Mouse (Mus musculus) ES-E14 (cell line): ENCODE data around the gene Nr1h4. TPM values are rescaled to one million over a fixed set of nuclear protein-coding genes. Genes with fewer than 3 reads are reported as not detected.
A peak's percentile ranks its signal among the peaks of the same experiment; 100 is the strongest.

Experiments used
- DNase-seq: peaks from one replicate; pipeline ENCODE4 v3.0.0-alpha.2; 2013; ENCODE audit warnings: low read depth, low spot score
- H3K27ac ChIP-seq: 2 replicates; pipeline ENCODE4 v1.5.1; 2012; ENCODE audit warnings: low read depth, mild to moderate bottlenecking, low read length, moderate library complexity, mixed read lengths; ENCODE audit not compliant: poor library complexity, insufficient read depth, severe bottlenecking
- H3K36me3 ChIP-seq: 2 replicates; pipeline ENCODE4 v1.6.1; 2012; ENCODE audit warnings: mild to moderate bottlenecking, low read length, moderate library complexity, mixed read lengths; ENCODE audit not compliant: control insufficient read depth, poor library complexity, insufficient read depth, severe bottlenecking
- H3K4me1 ChIP-seq, 2 experiments: fragments of 150-350 bp in 1 of 2; sonication (generic) in 1 of 2; 2 replicates each; pipeline ENCODE4 v1.6.1; 2012; ENCODE audit warnings: low read length in 2 of 2, mild to moderate bottlenecking in 1 of 2, mixed read lengths in 1 of 2; ENCODE audit not compliant: control insufficient read depth in 2 of 2, insufficient read depth in 2 of 2, poor library complexity in 1 of 2
- H3K4me3 ChIP-seq, 2 experiments: fragments of 150-350 bp in 1 of 2; sonication (generic) in 1 of 2; 2 replicates each; pipeline ENCODE4 v1.5.1; 2012; ENCODE audit warnings: low read length in 2 of 2, low read depth in 1 of 2, mild to moderate bottlenecking in 1 of 2, mixed read lengths in 1 of 2; ENCODE audit not compliant: insufficient read depth in 1 of 2, poor library complexity in 1 of 2, severe bottlenecking in 1 of 2
- H3K9ac ChIP-seq: 2 replicates; pipeline ENCODE4 v1.6.1; 2012; ENCODE audit warnings: low read depth, mild to moderate bottlenecking, low read length, mixed read lengths; ENCODE audit not compliant: poor library complexity, insufficient read depth, severe bottlenecking
- H3K9me3 ChIP-seq: fragments of 150-350 bp; sonication (generic); 2 replicates; pipeline ENCODE4 v1.6.1; 2012; ENCODE audit warnings: low read depth, mild to moderate bottlenecking, low read length; ENCODE audit not compliant: control insufficient read depth, insufficient read depth
- CHD2 ChIP-seq: IDR thresholded peaks from 2 replicates; pipeline ENCODE4 v1.6.1; 2014; ENCODE audit warnings: mild to moderate bottlenecking, low read depth, low read length, inconsistent platforms
- HCFC1 ChIP-seq: IDR thresholded peaks from 2 replicates; pipeline ENCODE4 v1.6.1; 2012; ENCODE audit warnings: low read length, inconsistent platforms, borderline replicate concordance; ENCODE audit not compliant: insufficient read depth
- MAFK ChIP-seq: IDR thresholded peaks from 2 replicates; pipeline ENCODE4 v1.6.1; 2014; ENCODE audit warnings: mild to moderate bottlenecking, low read depth, low read length, inconsistent platforms; ENCODE audit not compliant: insufficient read depth
- ZC3H11A ChIP-seq: IDR thresholded peaks from 2 replicates; pipeline ENCODE4 v1.6.1; 2012; ENCODE audit warnings: low read depth, mild to moderate bottlenecking, inconsistent platforms, low read length, borderline replicate concordance
- ZNF384 ChIP-seq: IDR thresholded peaks from 2 replicates; pipeline ENCODE4 v1.6.1; 2012; ENCODE audit warnings: low read depth, low read length, inconsistent platforms
- in situ Hi-C, 2 experiments: fragments of 600-800 bp; cut with MboI; formaldehyde crosslinking; loops; one replicate each; pipeline ENCODE4 v1.15.1; 2025; ENCODE audit warnings: low sequenced_read_pairs in 2 of 2, inconsistent platforms in 1 of 2; ENCODE audit not compliant: unreplicated experiment in 2 of 2
- total RNA-seq: library from RNA; depleted of rRNA; stranded (reverse); fragments of 300-350 nt; gene quantifications from 2 replicates; pipeline ENCODE4 v1.2.3, GENCODE M21; 2012

Gene Nr1h4
- total RNA-seq, 1 experiment = not detected

- Histone ChIP-seq H3K36me3 (no peaks in the 10 kb centered on the region), H3K9ac (peak within 1 kb of the TSS; percentile 76), H3K4me3 (peak within 1 kb of the TSS; percentile 86 to 99), H3K9me3 (no peaks in the 10 kb centered on the region), H3K27ac (peak within 1 kb of the TSS; percentile 35), H3K4me1 (peaks cover 3% of the 10 kb centered on the region in 2 experiments; a peak in 2 of 4 replicates)
- no peak for TF ChIP-seq ZNF384
- TF ChIP-seq MAFK = no peak
- no peak; the same call in 1 of the 2 replicates for TF ChIP-seq HCFC1
- TF ChIP-seq CHD2 = peak; percentile 88
- TF ChIP-seq ZC3H11A = no peak
- peak; percentile 85 for DNase-seq
- in situ Hi-C loops = no loop called here
These were observed 89.7 kb downstream of the Nr1h4 start, which contains the start of gene Gas2l3 for GRCm38 (mm10) chr10:89443623-89444151. TSS of gene Gas2l3 (minus strand) at chr10:89443967.

DNA sequence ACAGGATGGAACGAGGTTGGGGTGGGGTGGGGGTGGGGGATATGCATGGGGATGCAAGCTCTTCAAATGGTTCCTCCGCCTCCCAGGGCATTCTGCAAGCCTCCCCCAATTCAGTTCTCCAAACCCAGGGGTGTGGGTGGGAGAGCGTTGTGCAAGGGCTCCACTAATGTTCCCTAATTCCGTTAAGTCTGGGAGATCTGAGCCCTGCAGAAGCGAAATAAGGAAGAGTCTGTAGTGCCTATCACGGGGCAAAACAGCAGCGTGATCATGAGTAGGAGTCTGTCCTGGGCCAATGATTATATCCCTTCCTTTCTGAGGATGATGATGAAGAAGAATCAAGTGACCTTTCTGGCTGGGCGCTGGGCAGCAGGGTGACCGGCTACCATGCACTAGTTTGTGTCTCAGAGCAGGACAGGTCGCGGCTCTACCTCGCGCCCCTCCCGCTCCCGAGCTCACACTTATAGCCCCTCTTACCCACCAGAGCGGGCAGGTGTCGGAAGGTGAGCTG is 90.2 kb downstream of the Nr1h4 start:
- Histone ChIP-seq H3K9me3 (no peaks in the 10 kb centered on the region), H3K4me3 (peak overlapping the region; percentile 86 to 99), H3K36me3 (no peaks in the 10 kb centered on the region), H3K9ac (peak overlapping the region; percentile 76), H3K4me1 (peaks cover 3% of the 10 kb centered on the region in 2 experiments; a peak in 2 of 4 replicates), H3K27ac (peak overlapping the region; percentile 29; the same call in 1 of the 2 replicates)
- TF ChIP-seq CHD2 = no peak
- no peak for TF ChIP-seq ZC3H11A
- no peak for TF ChIP-seq HCFC1
- TF ChIP-seq ZNF384 = no peak
- TF ChIP-seq MAFK = no peak
- in situ Hi-C loops = no loop called here
- DNase-seq = no peak

GRCm38 (mm10) chr10:89442640-89443039 is 90.7 kb downstream of the Nr1h4 start:
- no peak overlapping the region for H3K27ac ChIP-seq
- H3K4me3 ChIP-seq = peak overlapping the region; percentile 86 to 99
- in situ Hi-C loops = no loop called here
- TF ChIP-seq MAFK (peak; percentile 47; the same call in 1 of the 2 replicates), CHD2 (no peak)
- no peaks in the 10 kb centered on the region for H3K9me3 ChIP-seq
- peaks cover 3% of the 10 kb centered on the region in 2 experiments; a peak in 2 of 4 replicates for H3K4me1 ChIP-seq
- no peaks in the 10 kb centered on the region; the same call in 1 of the 2 replicates for H3K36me3 ChIP-seq
- H3K9ac ChIP-seq = no peak overlapping the region
- DNase-seq = no peak

DNA sequence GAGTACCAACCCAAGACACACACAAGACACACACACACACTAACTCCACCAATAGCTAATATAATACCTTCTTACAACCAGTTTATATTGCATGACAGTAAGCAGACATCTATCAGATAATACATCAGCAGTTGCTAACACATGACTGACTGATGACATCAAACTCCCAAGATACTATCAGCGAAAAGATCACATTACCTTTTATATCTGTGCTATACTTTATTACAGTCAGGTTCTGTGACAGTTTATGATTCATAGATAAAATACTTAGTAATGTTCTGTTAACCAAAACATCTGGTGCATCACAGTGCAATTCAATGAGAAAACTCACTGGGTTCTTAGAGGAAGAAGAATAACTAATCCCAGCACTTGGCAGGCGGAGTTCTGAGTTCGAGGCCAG is 91.4 kb downstream of the Nr1h4 start:
- H3K36me3 ChIP-seq = peaks cover 2% of the 10 kb centered on the region; the same call in 1 of the 2 replicates
- no peaks in the 10 kb centered on the region for H3K9me3 ChIP-seq
- in situ Hi-C loops = no loop called here
- no peak for DNase-seq
- no peak overlapping the region for H3K9ac ChIP-seq
- H3K27ac ChIP-seq = no peak overlapping the region
- TF ChIP-seq ZC3H11A (no peak), CHD2 (no peak), MAFK (no peak), HCFC1 (no peak), ZNF384 (no peak)
- peaks cover 3% of the 10 kb centered on the region in 2 experiments; a peak in 2 of 4 replicates for H3K4me1 ChIP-seq
- no peak overlapping the region for H3K4me3 ChIP-seq
